Mouse (Mus musculus): ENCODE measurements around the gene Arhgef12. TPM values are rescaled to one million over a fixed set of nuclear protein-coding genes. Genes with fewer than 3 reads are reported as not detected.

Gene Arhgef12
- polyA plus RNA-seq (2012; rRNA removed) = 5.7 and 7.1 TPM in 2 replicates

DNA sequence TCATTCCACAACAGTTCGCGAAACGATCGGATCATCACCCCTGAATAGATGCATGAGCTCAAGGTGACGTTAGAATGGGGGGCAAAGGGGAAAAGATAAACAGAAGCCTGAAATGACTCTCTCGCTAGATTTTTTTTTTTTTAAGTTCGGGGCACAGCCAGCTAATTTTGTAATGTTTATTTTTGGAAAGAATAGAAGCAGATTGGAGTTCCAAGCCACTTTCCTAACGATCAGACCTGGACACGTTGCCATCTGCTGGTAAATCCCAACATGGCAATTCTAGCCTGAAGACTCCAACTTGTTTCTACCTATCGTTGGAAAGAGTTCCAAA lies at the start of gene Arhgef12:
Arhgef12 (minus strand) TSS at position 53 of the 331 bp plus-strand sequence.
- no peaks in the 10 kb centered on the region for H3K36me3 ChIP-seq (ENCODE audit: control insufficient read depth, insufficient read depth, low read length)
- peaks cover 15% of the 10 kb centered on the region for H3K27me3 ChIP-seq (ENCODE audit: control insufficient read depth, insufficient read depth, low read length)
- H3K4me3 ChIP-seq (ENCODE audit: control insufficient read depth, insufficient read depth, low read length) = peak within 1 kb of the TSS; percentile 46
- DNase-seq = no peak
- WGBS = 36% methylated on average over 10 of the region's 10 CpGs
- peaks cover 7% of the 10 kb centered on the region for H3K4me1 ChIP-seq (replicated peaks; ENCODE audit: control insufficient read depth, insufficient read depth, low read length)
- TF ChIP-seq POLR2A (IDR thresholded peaks at IDR 0.05; ENCODE audit: control insufficient read depth, extremely low read depth, insufficient read depth, low read length, poor library complexity) (no peak), CTCF (IDR thresholded peaks at IDR 0.05; ENCODE audit: borderline replicate concordance, control insufficient read depth, extremely low read depth, insufficient read depth, low read length, poor library complexity) (no peak)
- no peak within 1 kb of the TSS for H3K27ac ChIP-seq (ENCODE audit: control insufficient read depth, insufficient read depth, low read length)

- H3K27ac ChIP-seq (ENCODE audit: control insufficient read depth, insufficient read depth, low read length) = no peak overlapping the region
- TF ChIP-seq POLR2A (IDR thresholded peaks at IDR 0.05; ENCODE audit: control insufficient read depth, extremely low read depth, insufficient read depth, low read length, poor library complexity) (no peak), CTCF (IDR thresholded peaks at IDR 0.05; ENCODE audit: borderline replicate concordance, control insufficient read depth, extremely low read depth, insufficient read depth, low read length, poor library complexity) (no peak)
- WGBS = 18% methylated on average over 6 of the region's 6 CpGs
- H3K36me3 ChIP-seq (ENCODE audit: control insufficient read depth, insufficient read depth, low read length) = no peaks in the 10 kb centered on the region
- DNase-seq = no peak
- H3K4me3 ChIP-seq (ENCODE audit: control insufficient read depth, insufficient read depth, low read length) = no peak overlapping the region
- H3K27me3 ChIP-seq (ENCODE audit: control insufficient read depth, insufficient read depth, low read length) = no peaks in the 10 kb centered on the region
- no peaks in the 10 kb centered on the region for H3K4me1 ChIP-seq (replicated peaks; ENCODE audit: control insufficient read depth, insufficient read depth, low read length)
Observed at GRCm38 (mm10) chr9:43155960-43156359, 48.9 kb upstream of the Arhgef12 start.

- Histone ChIP-seq H3K4me1 (replicated peaks; ENCODE audit: control insufficient read depth, insufficient read depth, low read length) (no peaks in the 10 kb centered on the region), H3K27me3 (ENCODE audit: control insufficient read depth, insufficient read depth, low read length) (no peaks in the 10 kb centered on the region), H3K36me3 (ENCODE audit: control insufficient read depth, insufficient read depth, low read length) (no peaks in the 10 kb centered on the region), H3K4me3 (ENCODE audit: control insufficient read depth, insufficient read depth, low read length) (no peak overlapping the region), H3K27ac (ENCODE audit: control insufficient read depth, insufficient read depth, low read length) (no peak overlapping the region)
- 81% methylated on average over 6 of the region's 6 CpGs for WGBS
- TF ChIP-seq CTCF (IDR thresholded peaks at IDR 0.05; ENCODE audit: borderline replicate concordance, control insufficient read depth, extremely low read depth, insufficient read depth, low read length, poor library complexity) = no peak
- no peak for TF ChIP-seq POLR2A (IDR thresholded peaks at IDR 0.05; ENCODE audit: control insufficient read depth, extremely low read depth, insufficient read depth, low read length, poor library complexity)
- DNase-seq = no peak
Observed at GRCm38 (mm10) chr9:43151779-43152178, 44.7 kb upstream of the Arhgef12 start.

DNA sequence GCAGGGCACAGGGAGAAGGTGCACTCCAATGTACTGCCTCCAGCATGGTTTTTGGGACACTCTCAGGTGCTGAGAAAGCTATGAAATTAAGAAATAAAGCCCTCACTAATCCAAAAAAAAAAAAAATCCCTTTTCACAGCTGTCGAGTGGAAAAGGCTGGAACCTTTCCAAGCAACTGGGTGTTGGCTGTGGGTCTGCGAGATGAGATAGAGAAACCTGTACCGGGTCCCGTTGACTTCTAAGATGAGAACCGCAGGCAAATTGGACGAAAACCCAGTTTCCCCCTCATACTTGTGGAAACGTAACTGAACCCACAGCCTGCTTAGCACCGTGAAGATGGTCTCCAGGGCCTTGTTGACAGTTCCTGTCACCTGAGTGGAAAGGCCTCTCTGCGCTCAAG lies 43.9 kb upstream of the Arhgef12 start:
- no peaks in the 10 kb centered on the region for H3K27me3 ChIP-seq (ENCODE audit: control insufficient read depth, insufficient read depth, low read length)
- TF ChIP-seq POLR2A (IDR thresholded peaks at IDR 0.05; ENCODE audit: control insufficient read depth, extremely low read depth, insufficient read depth, low read length, poor library complexity) = no peak
- no peak for TF ChIP-seq CTCF (IDR thresholded peaks at IDR 0.05; ENCODE audit: borderline replicate concordance, control insufficient read depth, extremely low read depth, insufficient read depth, low read length, poor library complexity)
- 80% methylated on average over 9 of the region's 9 CpGs for WGBS

GRCm38 (mm10) chr9:43150075-43150474 lies 43.0 kb upstream of the Arhgef12 start:
- TF ChIP-seq CTCF (IDR thresholded peaks at IDR 0.05; ENCODE audit: borderline replicate concordance, control insufficient read depth, extremely low read depth, insufficient read depth, low read length, poor library complexity) = no peak
- no peak for TF ChIP-seq POLR2A (IDR thresholded peaks at IDR 0.05; ENCODE audit: control insufficient read depth, extremely low read depth, insufficient read depth, low read length, poor library complexity)
- no peaks in the 10 kb centered on the region for H3K36me3 ChIP-seq (ENCODE audit: control insufficient read depth, insufficient read depth, low read length)
- H3K4me3 ChIP-seq (ENCODE audit: control insufficient read depth, insufficient read depth, low read length) = no peak overlapping the region
- no peaks in the 10 kb centered on the region for H3K4me1 ChIP-seq (replicated peaks; ENCODE audit: control insufficient read depth, insufficient read depth, low read length)
- 38% methylated on average over 10 of the region's 10 CpGs for WGBS
- H3K27ac ChIP-seq (ENCODE audit: control insufficient read depth, insufficient read depth, low read length) = no peak overlapping the region
- DNase-seq = no peak
- no peaks in the 10 kb centered on the region for H3K27me3 ChIP-seq (ENCODE audit: control insufficient read depth, insufficient read depth, low read length)

More for the DNA sequence above, 43.9 kb upstream of the Arhgef12 start:
- H3K36me3 ChIP-seq (ENCODE audit: control insufficient read depth, insufficient read depth, low read length) = no peaks in the 10 kb centered on the region
- no peak overlapping the region for H3K27ac ChIP-seq (ENCODE audit: control insufficient read depth, insufficient read depth, low read length)
- no peak overlapping the region for H3K4me3 ChIP-seq (ENCODE audit: control insufficient read depth, insufficient read depth, low read length)
- H3K4me1 ChIP-seq (replicated peaks; ENCODE audit: control insufficient read depth, insufficient read depth, low read length) = no peaks in the 10 kb centered on the region
- no peak for DNase-seq

- H3K36me3 ChIP-seq (ENCODE audit: control insufficient read depth, insufficient read depth, low read length) = no peaks in the 10 kb centered on the region
- WGBS = 57% methylated on average over 3 of the region's 3 CpGs
- no peak for DNase-seq
- no peak for TF ChIP-seq POLR2A (IDR thresholded peaks at IDR 0.05; ENCODE audit: control insufficient read depth, extremely low read depth, insufficient read depth, low read length, poor library complexity)
- no peak for TF ChIP-seq CTCF (IDR thresholded peaks at IDR 0.05; ENCODE audit: borderline replicate concordance, control insufficient read depth, extremely low read depth, insufficient read depth, low read length, poor library complexity)
- H3K27me3 ChIP-seq (ENCODE audit: control insufficient read depth, insufficient read depth, low read length) = no peaks in the 10 kb centered on the region
- H3K4me3 ChIP-seq (ENCODE audit: control insufficient read depth, insufficient read depth, low read length) = no peak overlapping the region
- no peaks in the 10 kb centered on the region for H3K4me1 ChIP-seq (replicated peaks; ENCODE audit: control insufficient read depth, insufficient read depth, low read length)
- no peak overlapping the region for H3K27ac ChIP-seq (ENCODE audit: control insufficient read depth, insufficient read depth, low read length)
Observed at GRCm38 (mm10) chr9:43149498-43149897, 42.5 kb upstream of the Arhgef12 start.

DNA sequence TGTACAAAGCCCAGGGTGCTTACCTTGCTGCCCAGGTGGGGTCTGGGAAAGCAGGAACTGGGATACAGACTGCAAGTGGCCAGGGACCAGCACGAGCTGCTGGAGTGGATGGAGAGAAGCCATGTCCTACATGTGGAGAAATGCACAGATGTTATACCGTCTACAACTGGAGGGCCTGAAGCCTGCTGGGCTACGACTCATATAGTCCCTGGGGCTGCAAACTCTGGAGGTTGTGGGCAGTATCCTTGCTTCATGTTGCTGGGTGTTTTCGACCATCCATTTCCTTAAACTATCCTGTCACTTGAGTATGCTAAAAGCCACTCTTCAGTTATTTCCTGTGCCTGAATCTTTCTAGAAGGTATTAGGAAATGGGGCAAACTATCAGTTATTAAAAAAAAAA lies 38.2 kb upstream of the Arhgef12 start:
- 90% methylated on average over 4 of the region's 4 CpGs for WGBS
- Histone ChIP-seq H3K36me3 (ENCODE audit: control insufficient read depth, insufficient read depth, low read length) (no peaks in the 10 kb centered on the region), H3K4me3 (ENCODE audit: control insufficient read depth, insufficient read depth, low read length) (no peak overlapping the region), H3K4me1 (replicated peaks; ENCODE audit: control insufficient read depth, insufficient read depth, low read length) (no peaks in the 10 kb centered on the region), H3K27ac (ENCODE audit: control insufficient read depth, insufficient read depth, low read length) (no peak overlapping the region), H3K27me3 (ENCODE audit: control insufficient read depth, insufficient read depth, low read length) (no peaks in the 10 kb centered on the region)
- no peak for DNase-seq
- TF ChIP-seq CTCF (IDR thresholded peaks at IDR 0.05; ENCODE audit: borderline replicate concordance, control insufficient read depth, extremely low read depth, insufficient read depth, low read length, poor library complexity) (no peak), POLR2A (IDR thresholded peaks at IDR 0.05; ENCODE audit: control insufficient read depth, extremely low read depth, insufficient read depth, low read length, poor library complexity) (no peak)
